ENCODE assay signal across 8 mouse cellular contexts in the genomic region with DNA sequence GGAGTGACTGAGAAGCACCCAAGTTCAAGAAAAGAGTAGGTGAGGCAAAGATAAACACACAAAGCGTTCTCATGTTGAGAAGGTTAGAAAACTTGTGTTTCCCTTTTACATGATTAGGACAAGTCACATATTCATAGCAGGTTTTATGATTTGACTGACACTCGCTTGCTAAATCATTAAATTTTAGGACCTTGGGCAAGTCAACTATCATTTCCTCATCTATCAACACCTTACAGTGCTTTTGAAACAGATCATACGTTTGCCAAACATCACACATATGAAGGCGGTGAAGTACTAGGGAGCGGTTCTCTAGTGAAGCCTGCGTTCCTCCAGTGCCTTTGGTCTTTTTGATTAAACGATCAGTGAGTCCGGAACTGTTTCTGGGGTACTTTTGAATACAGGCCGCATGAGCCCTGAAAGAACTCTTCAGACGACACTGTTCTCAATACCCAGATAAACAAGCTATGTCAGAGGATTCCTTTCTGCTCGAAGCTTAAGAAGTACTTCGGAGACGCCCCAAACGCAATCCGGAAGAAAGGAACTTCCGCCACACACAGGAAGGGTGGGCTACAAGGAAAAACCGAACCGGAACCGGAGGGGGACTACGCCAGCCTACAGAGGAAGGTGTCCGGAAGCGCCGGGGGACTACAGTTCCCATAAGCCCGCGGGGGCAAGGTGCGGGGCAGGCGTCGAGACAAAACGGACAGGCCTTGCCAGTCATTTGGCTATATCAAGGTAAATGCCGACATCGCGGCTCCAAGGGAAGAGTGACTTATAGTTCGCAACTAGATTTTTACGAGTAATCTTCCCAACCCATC. TPM values are rescaled to one million over a fixed set of nuclear protein-coding genes. Genes with fewer than 3 reads are reported as not detected.
A peak's percentile ranks its signal among the peaks of the same experiment; 100 is the strongest.
DNase-seq lines count a peak whose midpoint lies in the region; ATAC-seq lines count a peak whose summit lies in the region.

A gene (plus strand): TSS at position 616 of the 818 bp plus-strand sequence.

- 0 out of 2 replicates have a peak, but pooled peaks cover 2% of the 10 kb centered on the region for H3K36me3 ChIP-seq in heart, embryonic 10.5 days
- H3K36me3 ChIP-seq in kidney, embryonic 15.5 days, result 0 out of 2 replicates have a peak, but pooled peaks cover 11% of the 10 kb centered on the region

- peak within 1 kb of the TSS; percentile 91 for H3K27ac ChIP-seq in heart, embryonic 10.5 days
- H3K27ac ChIP-seq in kidney, embryonic 15.5 days, result peak within 1 kb of the TSS; percentile 97

- no peaks in the 10 kb centered on the region for H3K4me1 ChIP-seq in heart, embryonic 10.5 days
- H3K4me1 ChIP-seq in kidney, embryonic 15.5 days, result peaks cover 8% of the 10 kb centered on the region; the same call in 1 of the 2 replicates

- 3% methylated on average over 34 of the region's 34 CpGs for WGBS in heart, embryonic 10.5 days
- 3% methylated on average over 34 of the region's 34 CpGs for WGBS in kidney, embryonic 15.5 days

- no peaks in the 10 kb centered on the region for H3K27me3 ChIP-seq in heart, embryonic 10.5 days (ENCODE audit: insufficient read depth, poor library complexity, severe bottlenecking)
- no peaks in the 10 kb centered on the region for H3K27me3 ChIP-seq in kidney, embryonic 15.5 days

- no peaks in the 10 kb centered on the region for H3K9me3 ChIP-seq in heart, embryonic 10.5 days
- H3K9me3 ChIP-seq in kidney, embryonic 15.5 days (replicated peaks), result no peaks in the 10 kb centered on the region

- peak; percentile 96 to 98 for DNase-seq in B cell, adult 2 months
- peak; percentile 100 for DNase-seq in brain, adult 2 months (ENCODE audit: low read depth, low spot score)
- peak; percentile 99 for DNase-seq in heart, embryonic 10.5 days (ENCODE audit: low spot score)
- peak; percentile 95 for DNase-seq in liver
- DNase-seq in spleen, postnatal 4 days (ENCODE audit: low spot score in 2 of 2), result peak; percentile 93 to 95

- H3K4me2 ChIP-seq in kidney, embryonic 15.5 days, result peak within 1 kb of the TSS; percentile 97

- peak within 1 kb of the TSS; percentile 69 for H3K4me3 ChIP-seq in heart, embryonic 10.5 days
- H3K4me3 ChIP-seq in kidney, embryonic 15.5 days (replicated peaks), result peak within 1 kb of the TSS; percentile 68

- peak; percentile 86 for ATAC-seq in erythroblast, adult 5-6 weeks (replicated peaks; ENCODE audit: low FRiP score, poor library complexity, severe bottlenecking)
- ATAC-seq in kidney, embryonic 15.5 days (replicated peaks; ENCODE audit: low FRiP score), result peak; percentile 95
- ATAC-seq in monocyte, adult 5-6 weeks (replicated peaks; ENCODE audit: insufficient number of reproducible peaks, low FRiP score, low TSS enrichment, poor library complexity, severe bottlenecking), result peak; percentile 91

- H3K9ac ChIP-seq in kidney, embryonic 15.5 days, result peak within 1 kb of the TSS; percentile 80

RNA-seq across cellular contexts. Expression of the gene that starts here (rescaled TPM):
- 46.5 and 50.8 TPM in 2 replicates for total RNA-seq in erythroblast, adult 5-6 weeks (2015; ENCODE audit: low replicate concordance)
- 86.6 and 127 TPM in 2 replicates for total RNA-seq in erythroblast, adult 5-6 weeks (2017; ENCODE audit: low replicate concordance)
- 26.2 and 29.6 TPM in 2 replicates for polyA plus RNA-seq in heart, embryonic 10.5 days (2016; fragmentation: Nextera tagmentation; extraction: Ambion mirVana)
- polyA plus RNA-seq in kidney, embryonic 15.5 days (2015; fragmentation: Nextera tagmentation; extraction: Ambion mirVana), result 34.0 and 34.2 TPM in 2 replicates
- 72.4 to 106 TPM (median 81.4 TPM) in 3 replicates for total RNA-seq in monocyte, adult 5-6 weeks (2017)

Comparison
In these comparisons a context has a peak if more than half of its experiments do, and no peak if none do; other contexts are left out.
1. Peak in every context shown above with its lines: DNase-seq, ATAC-seq, H3K4me3 ChIP-seq and H3K27ac ChIP-seq.